Mouse (Mus musculus) ES-E14 (cell line): ENCODE results near the gene Gpr174. TPM values are rescaled to one million over a fixed set of nuclear protein-coding genes. Genes with fewer than 3 reads are reported as not detected.

ENCODE experiments used
- DNase-seq: peaks from one replicate; pipeline ENCODE4 v3.0.0-alpha.2; 2013; ENCODE audit warnings: low read depth, low spot score
- H3K27ac ChIP-seq: 2 replicates; pipeline ENCODE4 v1.5.1; 2012; ENCODE audit warnings: low read depth, mild to moderate bottlenecking, low read length, moderate library complexity, mixed read lengths; ENCODE audit not compliant: poor library complexity, insufficient read depth, severe bottlenecking
- H3K36me3 ChIP-seq: 2 replicates; pipeline ENCODE4 v1.6.1; 2012; ENCODE audit warnings: mild to moderate bottlenecking, low read length, moderate library complexity, mixed read lengths; ENCODE audit not compliant: control insufficient read depth, poor library complexity, insufficient read depth, severe bottlenecking
- H3K4me1 ChIP-seq, 2 experiments: fragments of 150-350 bp in 1 of 2; sonication (generic) in 1 of 2; 2 replicates each; pipeline ENCODE4 v1.6.1; 2012; ENCODE audit warnings: low read length in 2 of 2, mild to moderate bottlenecking in 1 of 2, mixed read lengths in 1 of 2; ENCODE audit not compliant: control insufficient read depth in 2 of 2, insufficient read depth in 2 of 2, poor library complexity in 1 of 2
- H3K4me3 ChIP-seq, 2 experiments: fragments of 150-350 bp in 1 of 2; sonication (generic) in 1 of 2; 2 replicates each; pipeline ENCODE4 v1.5.1; 2012; ENCODE audit warnings: low read length in 2 of 2, low read depth in 1 of 2, mild to moderate bottlenecking in 1 of 2, mixed read lengths in 1 of 2; ENCODE audit not compliant: insufficient read depth in 1 of 2, poor library complexity in 1 of 2, severe bottlenecking in 1 of 2
- H3K9ac ChIP-seq: 2 replicates; pipeline ENCODE4 v1.6.1; 2012; ENCODE audit warnings: low read depth, mild to moderate bottlenecking, low read length, mixed read lengths; ENCODE audit not compliant: poor library complexity, insufficient read depth, severe bottlenecking
- H3K9me3 ChIP-seq: fragments of 150-350 bp; sonication (generic); 2 replicates; pipeline ENCODE4 v1.6.1; 2012; ENCODE audit warnings: low read depth, mild to moderate bottlenecking, low read length; ENCODE audit not compliant: control insufficient read depth, insufficient read depth
- CHD2 ChIP-seq: IDR thresholded peaks from 2 replicates; pipeline ENCODE4 v1.6.1; 2014; ENCODE audit warnings: mild to moderate bottlenecking, low read depth, low read length, inconsistent platforms
- HCFC1 ChIP-seq: IDR thresholded peaks from 2 replicates; pipeline ENCODE4 v1.6.1; 2012; ENCODE audit warnings: low read length, inconsistent platforms, borderline replicate concordance; ENCODE audit not compliant: insufficient read depth
- MAFK ChIP-seq: IDR thresholded peaks from 2 replicates; pipeline ENCODE4 v1.6.1; 2014; ENCODE audit warnings: mild to moderate bottlenecking, low read depth, low read length, inconsistent platforms; ENCODE audit not compliant: insufficient read depth
- ZC3H11A ChIP-seq: IDR thresholded peaks from 2 replicates; pipeline ENCODE4 v1.6.1; 2012; ENCODE audit warnings: low read depth, mild to moderate bottlenecking, inconsistent platforms, low read length, borderline replicate concordance
- ZNF384 ChIP-seq: IDR thresholded peaks from 2 replicates; pipeline ENCODE4 v1.6.1; 2012; ENCODE audit warnings: low read depth, low read length, inconsistent platforms
- in situ Hi-C, 2 experiments: fragments of 600-800 bp; cut with MboI; formaldehyde crosslinking; loops; one replicate each; pipeline ENCODE4 v1.15.1; 2025; ENCODE audit warnings: low sequenced_read_pairs in 2 of 2, inconsistent platforms in 1 of 2; ENCODE audit not compliant: unreplicated experiment in 2 of 2
- total RNA-seq: library from RNA; depleted of rRNA; stranded (reverse); fragments of 300-350 nt; gene quantifications from 2 replicates; pipeline ENCODE4 v1.2.3, GENCODE M21; 2012; rRNA removed

Gene Gpr174
- total RNA-seq, 1 experiment, result 0.09 TPM

GRCm38 (mm10) chrX:107336609-107337008, 80.9 kb downstream of the Gpr174 start:
- DNase-seq, result no peak
- no peaks in the 10 kb centered on the region for H3K4me1 ChIP-seq
- H3K9ac ChIP-seq, result no peak overlapping the region
- TF ChIP-seq MAFK (no peak), HCFC1 (no peak), CHD2 (no peak), ZC3H11A (no peak), ZNF384 (no peak)
- in situ Hi-C loops, result no loop called here
- no peaks in the 10 kb centered on the region for H3K9me3 ChIP-seq
- H3K36me3 ChIP-seq, result no peaks in the 10 kb centered on the region
- no peak overlapping the region for H3K4me3 ChIP-seq
- H3K27ac ChIP-seq, result no peak overlapping the region

GRCm38 (mm10) chrX:107341980-107342379, 86.3 kb downstream of the Gpr174 start:
- H3K27ac ChIP-seq, result no peak overlapping the region
- H3K9ac ChIP-seq, result no peak overlapping the region
- TF ChIP-seq CHD2, result no peak
- no peak for TF ChIP-seq ZC3H11A
- no peak for TF ChIP-seq ZNF384
- TF ChIP-seq HCFC1, result no peak
- no peak for TF ChIP-seq MAFK
- peak; percentile 4 for DNase-seq
- H3K36me3 ChIP-seq, result no peaks in the 10 kb centered on the region
- in situ Hi-C loops, result no loop called here
- H3K9me3 ChIP-seq, result no peaks in the 10 kb centered on the region
- no peak overlapping the region for H3K4me3 ChIP-seq
- no peaks in the 10 kb centered on the region for H3K4me1 ChIP-seq

Other genes with a start within 250 kb of the Gpr174 start
- not detected in 2 replicates for gene P2ry10, start 167.4 kb upstream of the Gpr174 start, total RNA-seq
- gene P2ry10b, start 107.0 kb upstream of the Gpr174 start, total RNA-seq, result 0.42 and 2.7 TPM in 2 replicates
- gene Itm2a, start 147.5 kb downstream of the Gpr174 start, total RNA-seq, result 22.5 and 30.7 TPM in 2 replicates